Mouse (Mus musculus) forebrain, embryonic 13.5 days (tissue): Measurements from ENCODE around the gene Ecpas. TPM values are rescaled to one million over a fixed set of nuclear protein-coding genes. Genes with fewer than 3 reads are reported as not detected.

Experiments
- ATAC-seq: fragments of 200-750 bp; cut with Nextera tagmentation; 2 replicates; pipeline ENCODE4 v1.8.0; 2017
- H3K27ac ChIP-seq: fragments of 300-500 bp; sonication (generic); 2 replicates; pipeline ENCODE4 v1.5.1; 2015; ENCODE audit warnings: inconsistent platforms, mild to moderate bottlenecking, moderate library complexity
- H3K27me3 ChIP-seq: fragments of 300-500 bp; sonication (generic); 2 replicates; pipeline ENCODE4 v1.6.1; 2015; ENCODE audit warnings: mild to moderate bottlenecking, inconsistent platforms
- H3K36me3 ChIP-seq: fragments of 300-500 bp; sonication (generic); 2 replicates; pipeline ENCODE4 v1.6.1; 2015; ENCODE audit warnings: mild to moderate bottlenecking, inconsistent platforms; ENCODE audit not compliant: poor library complexity, severe bottlenecking
- H3K4me1 ChIP-seq: fragments of 300-500 bp; sonication (generic); 2 replicates; pipeline ENCODE4 v1.6.1; 2015; ENCODE audit warnings: inconsistent platforms
- H3K4me2 ChIP-seq: fragments of 300-500 bp; sonication (generic); 2 replicates; pipeline ENCODE4 v1.6.1; 2015; ENCODE audit warnings: inconsistent platforms, mild to moderate bottlenecking, moderate library complexity
- H3K4me3 ChIP-seq: fragments of 300-500 bp; sonication (generic); 2 replicates; pipeline ENCODE4 v1.5.1; 2015; ENCODE audit warnings: mild to moderate bottlenecking, inconsistent platforms
- H3K9ac ChIP-seq: fragments of 300-500 bp; sonication (generic); 2 replicates; pipeline ENCODE4 v1.6.1; 2015; ENCODE audit warnings: mild to moderate bottlenecking, inconsistent platforms
- H3K9me3 ChIP-seq: fragments of 300-500 bp; sonication (generic); replicated peaks from 2 replicates; pipeline ENCODE4 v1.6.1; 2016; ENCODE audit warnings: inconsistent platforms
- WGBS: fragments of 180-500 bp; shearing (Covaris S2); methylation state at CpG from one replicate; pipeline ENCODE4 v1.1.7; 2015; 5-methylcytosine and 5-hydroxymethylcytosine counted together
- polyA plus RNA-seq: library from polyadenylated mRNA; unstranded; fragments of >200 nt; fragmentation: Nextera tagmentation; extraction: Ambion mirVana; gene quantifications from 2 replicates; pipeline ENCODE4 v1.2.1, GENCODE M21; 2015

Ecpas gene
- 24.7 and 27.7 TPM in 2 replicates for polyA plus RNA-seq

DNA sequence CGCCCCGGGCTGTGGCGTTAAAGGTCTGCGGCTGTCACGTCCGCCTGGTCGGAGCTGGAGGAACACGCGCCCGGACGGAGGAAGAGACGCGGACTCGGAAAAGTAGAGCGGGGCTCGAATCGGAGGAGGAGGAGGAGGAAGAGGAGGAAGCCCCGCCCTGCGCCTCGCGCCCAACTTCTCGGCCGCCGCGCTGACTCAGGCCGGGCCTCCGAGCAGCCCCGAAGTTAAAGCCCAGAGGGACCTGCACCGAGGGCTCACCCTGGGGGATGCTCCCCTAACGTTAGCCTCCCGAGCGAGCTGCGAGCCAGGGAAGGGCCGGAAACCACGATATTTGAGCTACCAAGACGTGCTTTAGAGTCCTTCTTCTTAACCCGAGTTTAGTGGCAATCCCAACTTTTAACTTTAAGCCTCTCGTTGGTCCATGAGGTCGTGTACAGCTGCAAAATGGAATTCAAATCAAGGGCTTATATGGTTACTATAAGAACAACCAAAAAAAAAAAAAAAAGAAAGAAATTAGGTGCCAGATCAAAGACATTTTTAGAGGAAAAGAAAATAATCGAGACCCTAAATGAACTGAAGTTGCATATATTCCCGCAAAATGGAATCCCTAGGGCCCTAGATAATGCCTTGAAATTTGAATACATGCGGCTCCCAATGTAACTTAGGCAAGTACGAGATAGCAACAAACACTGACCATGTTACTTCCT, at the start of gene Ecpas:
Gene Ecpas (minus strand): TSS at position 121 of the 707 bp plus-strand sequence.
- Histone ChIP-seq H3K27me3 (no peaks in the 10 kb centered on the region), H3K36me3 (no peaks in the 10 kb centered on the region), H3K27ac (peak within 1 kb of the TSS; percentile 97), H3K4me1 (peaks cover 13% of the 10 kb centered on the region), H3K9ac (peak within 1 kb of the TSS; percentile 95), H3K9me3 (no peaks in the 10 kb centered on the region), H3K4me3 (peak within 1 kb of the TSS; percentile 69), H3K4me2 (peak within 1 kb of the TSS; percentile 74)
- ATAC-seq, result peak; percentile 64
- 3% methylated on average over 43 of the region's 43 CpGs for WGBS

DNA sequence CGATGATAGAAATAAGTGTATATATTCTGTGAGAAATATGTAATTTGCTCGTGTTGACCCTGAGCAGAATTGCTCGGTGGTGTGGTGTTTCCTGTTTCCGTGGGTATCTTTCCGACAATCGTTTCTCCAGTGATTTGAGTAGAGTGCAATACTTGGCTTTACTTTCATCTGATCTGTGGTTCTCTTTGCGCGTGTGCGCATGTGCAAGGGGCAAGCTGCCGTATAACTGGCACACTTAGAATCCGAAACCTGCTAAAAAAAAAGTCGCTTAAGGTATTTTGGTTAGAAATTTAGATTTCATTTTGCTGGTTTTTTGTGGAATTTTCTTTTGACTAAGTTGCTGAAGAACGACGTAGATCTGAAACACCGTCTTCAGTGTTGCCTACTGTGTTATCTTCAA, 49.2 kb upstream of the Ecpas start:
- WGBS, result 93% methylated on average over 15 of the region's 15 CpGs
- Histone ChIP-seq H3K4me2 (no peak overlapping the region), H3K4me3 (no peak overlapping the region), H3K9me3 (no peaks in the 10 kb centered on the region), H3K27ac (no peak overlapping the region), H3K27me3 (no peaks in the 10 kb centered on the region), H3K36me3 (peaks cover 6% of the 10 kb centered on the region; the same call in 1 of the 2 replicates), H3K4me1 (no peaks in the 10 kb centered on the region), H3K9ac (no peak overlapping the region)
- ATAC-seq, result no peak

GRCm38 (mm10) chr4:58952630-58953029, 40.1 kb upstream of the Ecpas start:
- Histone ChIP-seq H3K4me3 (no peak overlapping the region), H3K4me2 (no peak overlapping the region), H3K36me3 (peaks cover 8% of the 10 kb centered on the region; the same call in 1 of the 2 replicates), H3K27ac (no peak overlapping the region), H3K9me3 (no peaks in the 10 kb centered on the region), H3K4me1 (no peaks in the 10 kb centered on the region), H3K27me3 (no peaks in the 10 kb centered on the region), H3K9ac (no peak overlapping the region)
- WGBS, result 96% methylated on average over 11 of the region's 11 CpGs
- no peak for ATAC-seq

GRCm38 (mm10) chr4:58948391-58948790, 35.8 kb upstream of the Ecpas start:
- 83% methylated on average over 4 of the region's 4 CpGs for WGBS
- H3K4me2 ChIP-seq, result no peak overlapping the region
- H3K36me3 ChIP-seq, result no peaks in the 10 kb centered on the region
- H3K9me3 ChIP-seq, result no peaks in the 10 kb centered on the region
- no peak overlapping the region for H3K27ac ChIP-seq
- H3K27me3 ChIP-seq, result 0 out of 2 replicates have a peak, but pooled peaks cover 4% of the 10 kb centered on the region
- no peak overlapping the region for H3K4me3 ChIP-seq
- ATAC-seq, result no peak
- H3K9ac ChIP-seq, result no peak overlapping the region
- peaks cover 8% of the 10 kb centered on the region for H3K4me1 ChIP-seq

GRCm38 (mm10) chr4:58944695-58945094, 32.1 kb upstream of the Ecpas start:
- H3K9ac ChIP-seq, result no peak overlapping the region
- WGBS, result 66% methylated on average over 5 of the region's 5 CpGs
- H3K4me3 ChIP-seq, result no peak overlapping the region
- H3K4me1 ChIP-seq, result peaks cover 13% of the 10 kb centered on the region
- H3K27me3 ChIP-seq, result 0 out of 2 replicates have a peak, but pooled peaks cover 4% of the 10 kb centered on the region
- no peak overlapping the region for H3K27ac ChIP-seq
- no peak for ATAC-seq
- H3K36me3 ChIP-seq, result no peaks in the 10 kb centered on the region
- peak overlapping the region; percentile 82; the same call in 1 of the 2 replicates for H3K4me2 ChIP-seq
- no peaks in the 10 kb centered on the region for H3K9me3 ChIP-seq

- ATAC-seq, result peak; percentile 34
- no peak overlapping the region for H3K27ac ChIP-seq
Measured at GRCm38 (mm10) chr4:58944206-58944553, 31.6 kb upstream of the Ecpas start.

GRCm38 (mm10) chr4:58943420-58944205, 31.1 kb upstream of the Ecpas start, which contains the start of gene Zkscan16:
Zkscan16 (plus strand) TSS chr4:58943628.
- Histone ChIP-seq H3K27ac (no peak within 1 kb of the TSS), H3K9me3 (no peaks in the 10 kb centered on the region), H3K27me3 (0 out of 2 replicates have a peak, but pooled peaks cover 4% of the 10 kb centered on the region), H3K9ac (peak within 1 kb of the TSS; percentile 80), H3K36me3 (no peaks in the 10 kb centered on the region), H3K4me3 (peak within 1 kb of the TSS; percentile 77), H3K4me2 (peak within 1 kb of the TSS; percentile 82), H3K4me1 (peaks cover 13% of the 10 kb centered on the region)
- under 1% methylated on average over 50 of the region's 50 CpGs for WGBS
- peak; percentile 92 for ATAC-seq

More at GRCm38 (mm10) chr4:58944206-58944553, 31.6 kb upstream of the Ecpas start:
- 0 out of 2 replicates have a peak, but pooled peaks cover 4% of the 10 kb centered on the region for H3K27me3 ChIP-seq
- H3K4me1 ChIP-seq, result peaks cover 13% of the 10 kb centered on the region
- H3K4me2 ChIP-seq, result peak overlapping the region; percentile 82
- 16% methylated on average over 6 of the region's 6 CpGs for WGBS
- H3K9ac ChIP-seq, result peak overlapping the region; percentile 80; the same call in 1 of the 2 replicates
- H3K4me3 ChIP-seq, result peak overlapping the region; percentile 77
- no peaks in the 10 kb centered on the region for H3K9me3 ChIP-seq
- no peaks in the 10 kb centered on the region for H3K36me3 ChIP-seq

DNA sequence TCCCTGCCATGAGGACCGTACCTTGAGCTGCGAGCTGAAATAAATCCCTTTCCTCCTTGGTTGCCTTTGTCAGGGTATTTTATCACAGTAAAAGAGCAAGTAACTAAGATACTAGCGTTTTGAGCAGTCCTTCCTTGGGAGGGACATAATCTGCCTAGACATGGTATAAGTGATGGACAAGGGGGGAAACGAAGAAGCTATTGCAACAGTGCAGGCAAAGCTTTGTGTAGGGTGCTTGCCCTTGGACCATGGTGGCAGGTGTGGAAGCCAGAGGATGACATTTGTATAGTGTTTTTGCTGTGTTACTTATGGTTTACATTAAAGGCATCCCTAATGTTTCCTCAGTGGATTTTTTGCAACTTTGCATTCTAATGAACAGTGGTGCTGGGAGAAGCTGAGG, 30.4 kb upstream of the Ecpas start:
- no peaks in the 10 kb centered on the region for H3K36me3 ChIP-seq
- peaks cover 13% of the 10 kb centered on the region for H3K4me1 ChIP-seq
- no peak; the same call in 1 of the 2 replicates for ATAC-seq
- H3K4me3 ChIP-seq, result peak overlapping the region; percentile 77
- H3K4me2 ChIP-seq, result peak overlapping the region; percentile 82
- no peak overlapping the region for H3K27ac ChIP-seq
- WGBS, result 80% methylated on average over 4 of the region's 4 CpGs
- H3K27me3 ChIP-seq, result 0 out of 2 replicates have a peak, but pooled peaks cover 4% of the 10 kb centered on the region
- H3K9ac ChIP-seq, result peak overlapping the region; percentile 80
- H3K9me3 ChIP-seq, result no peaks in the 10 kb centered on the region

- H3K9me3 ChIP-seq, result no peaks in the 10 kb centered on the region
- peaks cover 13% of the 10 kb centered on the region for H3K4me1 ChIP-seq
- H3K27me3 ChIP-seq, result 0 out of 2 replicates have a peak, but pooled peaks cover 4% of the 10 kb centered on the region
- H3K4me2 ChIP-seq, result no peak overlapping the region
- ATAC-seq, result no peak
- no peak overlapping the region for H3K9ac ChIP-seq
- H3K36me3 ChIP-seq, result no peaks in the 10 kb centered on the region
- no peak overlapping the region for H3K27ac ChIP-seq
- no peak overlapping the region for H3K4me3 ChIP-seq
Measured at GRCm38 (mm10) chr4:58941638-58942037, 29.1 kb upstream of the Ecpas start.

DNA sequence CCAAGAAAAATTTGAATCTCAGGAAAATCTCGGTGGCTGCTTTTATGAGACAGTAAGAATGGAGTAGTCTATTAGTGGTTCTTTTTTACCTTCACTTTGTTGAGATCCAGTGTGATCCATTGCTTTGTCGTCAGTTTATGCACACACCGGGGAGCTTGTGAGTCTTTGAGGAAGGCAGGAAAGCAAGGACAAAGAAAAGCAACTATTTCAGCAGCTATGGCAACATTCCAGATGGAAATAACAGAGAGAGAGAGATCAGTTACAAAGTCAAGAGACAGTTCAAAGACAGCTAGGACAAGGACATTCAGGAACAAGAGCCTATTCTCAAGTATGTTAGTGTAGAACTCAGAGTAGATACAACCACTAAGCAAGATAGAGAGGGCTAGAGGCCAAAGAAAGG, 23.3 kb upstream of the Ecpas start:
- H3K27ac ChIP-seq, result no peak overlapping the region
- 51% methylated on average over 3 of the region's 3 CpGs for WGBS

DNA sequence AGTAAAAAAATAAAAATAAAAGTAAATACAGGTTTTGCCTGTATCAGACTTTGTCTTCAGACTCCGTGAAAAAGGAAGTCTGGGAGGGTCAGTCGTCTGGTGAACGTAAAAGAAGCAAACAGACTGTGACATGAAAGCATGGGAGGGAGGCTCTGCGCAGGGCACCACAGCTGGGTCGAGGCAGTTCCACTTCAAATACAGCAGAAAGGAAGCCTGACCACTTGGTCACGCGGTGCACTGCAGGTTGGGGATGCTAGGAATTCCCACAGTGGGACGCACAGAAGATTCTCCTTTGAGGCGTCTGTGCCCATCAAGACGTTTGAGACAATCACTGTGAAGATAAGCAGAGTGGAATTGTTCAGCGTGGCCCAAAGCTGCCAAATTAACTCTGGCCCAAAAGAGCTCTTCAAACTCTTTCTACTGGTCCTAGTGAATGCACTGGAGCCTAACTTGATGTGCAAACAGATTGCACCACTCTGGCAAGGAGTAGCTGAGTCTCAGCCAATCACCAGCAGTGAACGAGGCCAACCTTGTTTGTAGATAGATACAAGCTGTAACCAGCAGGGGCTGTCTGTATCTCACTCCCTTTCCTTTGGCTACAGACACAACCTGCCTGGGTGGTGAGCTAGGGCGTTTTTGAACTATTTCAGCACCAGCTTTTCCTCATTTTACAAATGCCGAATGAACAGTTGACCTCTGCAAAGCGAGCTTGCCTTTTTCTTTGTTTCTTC, 22.4 kb upstream of the Ecpas start:
- no peak overlapping the region for H3K4me3 ChIP-seq
- WGBS, result 47% methylated on average over 15 of the region's 15 CpGs
- peak; percentile 95 for ATAC-seq
- no peak overlapping the region for H3K9ac ChIP-seq
- H3K9me3 ChIP-seq, result no peaks in the 10 kb centered on the region
- no peak overlapping the region for H3K27ac ChIP-seq
- no peaks in the 10 kb centered on the region for H3K27me3 ChIP-seq
- H3K36me3 ChIP-seq, result no peaks in the 10 kb centered on the region
- H3K4me1 ChIP-seq, result no peaks in the 10 kb centered on the region
- no peak overlapping the region for H3K4me2 ChIP-seq

More for the DNA sequence above, 23.3 kb upstream of the Ecpas start:
- Histone ChIP-seq H3K4me3 (no peak overlapping the region), H3K36me3 (no peaks in the 10 kb centered on the region), H3K4me2 (no peak overlapping the region), H3K9me3 (no peaks in the 10 kb centered on the region), H3K9ac (no peak overlapping the region), H3K4me1 (no peaks in the 10 kb centered on the region), H3K27me3 (no peaks in the 10 kb centered on the region)
- no peak for ATAC-seq
